Mouse (Mus musculus) WW6 (cell line): ENCODE measurements around the gene Iqcf5.
"Not testable (repeated sequence)": the region's sequence is repeated elsewhere in the genome, so short reads cannot be mapped to it uniquely, and the experiment has no call there.

ENCODE experiments used
- DNase-seq: peaks from one replicate; pipeline ENCODE4 v3.0.0-alpha.2; 2013; ENCODE audit warnings: low read depth, low spot score

Iqcf5 gene

DNA sequence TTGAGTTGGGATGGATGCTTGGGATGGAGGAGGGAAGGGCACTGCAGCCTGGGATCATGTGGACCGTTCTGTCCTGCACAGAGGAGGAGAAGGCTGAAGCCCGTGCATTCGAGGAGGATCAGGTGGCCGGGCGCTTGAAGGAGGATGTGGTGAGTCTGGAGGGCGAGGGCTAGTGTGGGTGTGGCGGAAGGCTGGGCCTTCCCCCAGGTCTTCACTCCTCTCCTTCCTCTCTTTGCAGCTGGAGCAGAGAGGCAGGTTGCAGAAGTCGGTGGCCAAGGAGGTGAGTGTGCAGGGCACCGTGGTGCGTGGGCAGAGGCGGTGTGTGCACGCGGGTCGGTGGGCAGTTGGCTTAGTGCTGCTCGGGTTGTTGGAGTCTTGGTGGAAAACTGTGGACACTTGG, 33.3 kb upstream of the Iqcf5 start:
- DNase-seq, result no peak

DNA sequence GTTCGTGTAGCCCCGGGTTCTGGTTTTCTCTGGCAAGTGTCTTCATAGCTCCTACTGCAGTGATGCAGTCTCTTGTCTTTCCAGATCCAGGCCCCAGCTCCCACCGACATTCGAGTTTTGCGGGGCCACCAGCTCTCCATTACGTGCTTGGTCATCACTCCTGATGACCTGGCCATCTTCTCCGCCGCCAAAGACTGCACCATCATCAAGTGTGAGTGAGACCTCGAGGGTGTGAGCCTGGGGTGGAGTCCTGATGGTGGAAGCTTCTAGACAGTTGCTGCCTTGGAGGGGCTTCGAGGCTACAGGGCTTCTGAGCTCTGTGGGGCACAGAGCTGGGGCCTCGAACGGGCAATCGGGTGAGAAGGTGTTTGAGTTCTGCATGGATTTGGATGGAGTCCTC, 32.7 kb upstream of the Iqcf5 start:
- DNase-seq, result no peak

- DNase-seq, result no peak
Measured at GRCm38 (mm10) chr9:106482578-106483115, 31.7 kb upstream of the Iqcf5 start.

GRCm38 (mm10) chr9:106483136-106483535, 31.2 kb upstream of the Iqcf5 start:
- no peak for DNase-seq

DNA sequence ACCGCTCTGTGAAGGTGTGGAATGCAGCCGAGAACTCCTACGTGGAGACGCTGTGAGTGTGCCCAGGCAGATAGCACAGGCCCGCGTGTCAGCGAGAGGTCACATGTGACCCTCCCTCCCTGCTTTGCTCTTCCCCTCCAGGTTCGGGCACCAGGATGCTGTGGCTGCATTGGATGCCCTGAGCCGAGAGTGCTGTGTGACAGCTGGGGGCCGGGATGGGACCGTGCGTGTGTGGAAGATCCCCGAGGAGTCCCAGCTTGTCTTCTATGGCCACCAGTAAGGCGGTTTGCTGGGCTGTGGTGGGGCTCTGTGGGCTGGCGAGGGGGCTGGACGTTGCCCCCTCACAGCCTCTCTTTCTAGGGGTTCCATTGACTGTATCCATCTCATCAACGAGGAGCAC, 30.8 kb upstream of the Iqcf5 start:
- DNase-seq, result no peak

DNA sequence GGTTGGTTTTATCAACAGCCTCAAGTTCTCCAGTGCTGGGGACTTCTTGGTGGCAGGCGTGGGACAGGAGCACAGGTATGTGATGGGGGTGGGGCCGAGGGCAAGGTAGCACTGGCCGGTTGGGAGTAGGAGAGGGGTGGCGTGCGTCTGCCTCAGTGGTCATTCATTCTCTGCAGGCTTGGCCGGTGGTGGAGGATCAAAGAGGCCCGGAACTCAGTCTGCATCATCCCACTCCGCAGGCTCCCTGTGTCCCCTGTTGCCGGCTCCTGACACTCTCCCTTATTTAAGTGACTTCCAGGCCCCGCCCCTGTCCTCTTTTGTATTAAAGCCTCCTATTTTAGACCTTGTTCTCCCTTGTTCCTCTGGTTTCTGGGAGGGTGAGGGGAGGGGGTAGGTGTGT, 29.3 kb upstream of the Iqcf5 start:
- DNase-seq, result no peak

GRCm38 (mm10) chr9:106487602-106488001, 26.8 kb upstream of the Iqcf5 start:
- DNase-seq, result not testable (repeated sequence)

- DNase-seq, result no peak
Measured at GRCm38 (mm10) chr9:106499667-106500066, 14.7 kb upstream of the Iqcf5 start, which contains the start of gene Iqcf1. Gene Iqcf1, plus strand, starts transcription at chr9:106499967.

- DNase-seq, result no peak
Measured at GRCm38 (mm10) chr9:106501846-106502245, 12.5 kb upstream of the Iqcf5 start.

DNA sequence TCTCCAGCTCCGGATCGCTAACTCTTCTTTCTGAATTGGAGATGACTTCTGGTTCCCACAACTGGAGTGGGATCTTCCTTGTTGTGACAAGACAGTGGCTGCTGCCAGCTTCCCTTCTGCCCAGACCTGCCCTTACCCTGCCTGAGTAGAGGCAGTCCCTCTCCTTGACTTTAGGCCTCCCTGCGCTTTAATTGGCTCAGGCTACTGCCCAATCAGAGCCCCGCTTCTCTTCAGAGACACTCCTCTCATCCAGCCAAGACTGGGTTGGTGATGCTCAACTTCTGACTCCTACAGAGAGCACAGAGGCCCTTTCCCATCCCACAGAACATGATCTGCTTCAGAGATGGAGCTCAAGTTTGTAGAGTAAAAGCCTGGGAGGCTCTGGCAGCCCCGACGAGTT, 10.1 kb upstream of the Iqcf5 start:
- no peak for DNase-seq

DNA sequence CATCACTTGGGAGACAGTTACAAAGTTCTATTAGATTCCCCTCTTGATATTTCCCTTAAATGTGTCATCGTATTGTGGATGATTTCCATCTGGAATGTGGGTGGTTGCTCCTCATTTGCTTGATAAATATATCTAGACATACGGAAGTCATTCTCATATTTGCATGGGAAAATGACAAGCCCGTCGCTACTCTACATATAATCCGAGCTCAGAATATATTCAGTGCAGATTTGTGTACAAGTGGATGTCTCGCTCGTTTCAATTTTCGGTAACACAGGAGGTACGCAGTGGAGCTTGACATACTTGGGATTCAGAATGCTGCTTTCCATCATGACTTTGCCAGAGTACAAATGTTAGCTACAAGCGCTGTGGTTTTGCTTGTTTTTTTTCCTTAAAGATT, 5.0 kb upstream of the Iqcf5 start:
- DNase-seq, result no peak

DNA sequence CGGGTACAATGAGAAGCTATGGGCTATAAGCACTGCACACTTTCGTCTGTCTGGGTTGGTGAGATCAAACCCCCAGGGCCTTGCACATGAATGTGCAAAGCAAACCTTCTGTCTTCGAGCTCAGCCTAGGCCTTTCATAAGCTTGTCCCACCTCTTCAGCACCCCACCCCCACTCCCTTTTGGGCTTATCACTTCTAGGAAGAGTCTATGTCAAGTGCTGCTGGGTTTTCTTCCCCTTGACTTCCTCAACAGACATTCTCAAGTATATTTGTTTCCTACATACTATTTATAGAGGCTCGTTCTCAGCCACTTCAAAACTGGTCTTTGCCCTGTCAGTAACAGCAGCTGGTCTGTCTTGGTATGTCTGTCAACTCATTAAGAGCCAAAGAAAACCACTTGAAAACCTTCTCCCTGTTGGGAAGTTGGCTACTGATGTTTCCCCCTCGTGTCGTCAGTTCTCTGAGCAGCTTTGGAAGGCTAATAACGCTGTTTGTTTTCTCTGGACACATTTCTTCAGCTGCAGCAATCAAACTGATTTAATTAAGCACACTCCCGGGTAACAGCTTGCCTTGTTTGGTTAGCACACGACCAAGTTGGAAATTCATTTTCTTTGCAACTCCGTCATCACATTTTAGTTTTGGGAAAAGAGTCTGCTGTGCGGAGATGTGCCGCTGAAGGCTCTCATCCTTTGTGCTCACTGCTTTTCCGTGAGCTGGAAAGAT, 1.5 kb upstream of the Iqcf5 start:
- no peak for DNase-seq

- no peak for DNase-seq
Measured at GRCm38 (mm10) chr9:106513566-106513965, 807 bp upstream of the Iqcf5 start.

- no peak for DNase-seq
Measured at GRCm38 (mm10) chr9:106519433-106519832, 5.1 kb downstream of the Iqcf5 start.

DNA sequence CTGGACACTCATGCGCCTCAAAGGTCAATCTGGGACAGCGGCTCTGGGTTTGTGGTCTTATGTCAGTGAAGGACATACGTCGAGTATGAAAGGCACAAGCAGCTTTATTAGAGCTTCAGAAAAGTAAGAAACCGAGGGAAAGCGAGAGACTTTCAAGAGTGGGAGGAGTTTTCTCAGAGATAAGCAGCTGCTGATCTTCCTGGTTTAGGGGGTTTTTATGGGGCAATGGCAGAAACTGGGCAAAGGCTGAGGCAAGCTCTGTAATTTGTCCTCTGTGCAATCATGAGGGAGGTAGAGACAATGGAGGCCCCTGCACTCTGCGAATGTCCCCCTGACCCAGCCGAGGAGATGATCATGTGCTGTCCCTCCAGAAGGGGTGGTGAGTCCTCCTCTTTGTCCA, 5.5 kb downstream of the Iqcf5 start:
- no peak for DNase-seq

DNA sequence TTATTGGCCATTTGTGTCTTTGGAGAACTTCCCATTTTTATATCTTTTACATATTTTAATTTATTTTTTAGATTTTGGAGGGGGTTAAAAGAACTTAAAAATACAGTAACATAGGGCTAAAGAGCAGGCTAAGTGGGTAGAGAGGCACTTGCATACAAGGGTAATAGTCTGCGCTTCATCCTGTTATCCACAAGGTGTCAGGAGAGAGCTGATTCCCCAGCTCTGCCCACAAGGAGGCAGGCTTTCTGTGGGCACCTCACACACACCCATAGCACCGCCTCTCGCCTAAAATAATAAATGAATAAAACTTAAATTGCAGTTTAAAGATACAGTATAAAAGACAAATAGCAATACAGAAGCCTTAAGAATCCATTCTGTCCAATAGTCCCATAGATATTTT, 17.5 kb downstream of the Iqcf5 start:
- DNase-seq, result peak; percentile 33

- peak; percentile 20 for DNase-seq
Measured at GRCm38 (mm10) chr9:106534296-106534695, 19.9 kb downstream of the Iqcf5 start.

DNA sequence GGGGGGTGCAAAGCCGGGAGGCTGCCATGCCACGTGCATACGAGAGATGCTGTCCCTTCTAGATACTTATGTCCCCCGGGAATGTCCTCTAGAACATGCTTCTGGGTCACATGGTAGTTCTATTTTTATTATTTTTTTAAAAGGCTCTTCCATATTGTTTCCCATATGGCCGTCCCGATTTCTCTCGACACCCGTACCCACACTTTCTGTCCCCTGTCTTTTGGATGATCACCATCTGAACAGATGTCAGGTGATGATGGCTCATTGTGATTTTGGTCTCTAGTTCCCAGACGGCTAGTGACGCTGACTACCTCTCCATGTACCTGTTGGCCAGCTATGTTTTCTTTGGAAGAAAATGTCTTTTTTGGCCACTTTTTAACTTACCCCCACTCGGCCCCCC, 20.6 kb downstream of the Iqcf5 start:
- no peak for DNase-seq

- DNase-seq, result no peak
Measured at GRCm38 (mm10) chr9:106561531-106561930, 47.2 kb downstream of the Iqcf5 start, which contains the start of gene Iqcf3. Gene Iqcf3, minus strand, starts transcription at chr9:106561631.

DNA sequence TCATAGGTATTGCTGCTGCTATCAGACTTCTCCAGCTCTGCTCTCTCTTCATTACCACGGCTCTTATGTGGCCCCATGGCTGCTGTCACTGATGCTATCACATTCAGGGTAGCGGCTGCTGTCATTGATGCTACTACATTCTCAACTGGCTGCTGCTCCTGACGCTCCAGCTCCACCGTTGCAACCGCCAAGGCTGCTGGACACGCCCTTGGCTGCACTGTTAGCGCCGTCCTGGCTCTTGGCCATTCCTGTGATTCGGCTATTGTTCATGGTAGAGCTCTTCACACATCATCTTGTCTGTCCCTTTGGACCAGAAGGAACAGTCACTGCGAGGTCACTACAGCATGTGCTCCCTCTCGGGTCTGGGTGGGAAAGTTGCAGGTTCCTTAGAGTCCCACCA, 47.9 kb downstream of the Iqcf5 start:
- DNase-seq, result no peak

GRCm38 (mm10) chr9:106564025-106564424, 49.7 kb downstream of the Iqcf5 start:
- no peak for DNase-seq
